Mouse (Mus musculus): Measurements from ENCODE around the gene Cib3.

Gene Cib3

GRCm38 (mm10) chr8:72212751-72213150, at the start of gene Cib3:
TSS of gene Cib3 (minus strand) at chr8:72212837.
- DNase-seq (ENCODE audit: low spot score): no peak

- no peak for DNase-seq (ENCODE audit: low spot score)
Measured at GRCm38 (mm10) chr8:72261872-72262271, 49.2 kb upstream of the Cib3 start.

- DNase-seq (ENCODE audit: low spot score): no peak
Measured at GRCm38 (mm10) chr8:72261431-72261830, 48.8 kb upstream of the Cib3 start.

GRCm38 (mm10) chr8:72261019-72261418, 48.4 kb upstream of the Cib3 start:
- DNase-seq (ENCODE audit: low spot score): peak; percentile 54

- DNase-seq (ENCODE audit: low spot score): no peak
Measured at GRCm38 (mm10) chr8:72260585-72260984, 47.9 kb upstream of the Cib3 start.

GRCm38 (mm10) chr8:72259862-72260261, 47.2 kb upstream of the Cib3 start:
- no peak for DNase-seq (ENCODE audit: low spot score)

- no peak for DNase-seq (ENCODE audit: low spot score)
Measured at GRCm38 (mm10) chr8:72257902-72258238, 45.2 kb upstream of the Cib3 start.

GRCm38 (mm10) chr8:72257171-72257901, 44.7 kb upstream of the Cib3 start:
- DNase-seq (ENCODE audit: low spot score): no peak

- no peak for DNase-seq (ENCODE audit: low spot score)
Measured at GRCm38 (mm10) chr8:72244610-72245009, 32.0 kb upstream of the Cib3 start.

GRCm38 (mm10) chr8:72242226-72242625, 29.6 kb upstream of the Cib3 start:
- DNase-seq (ENCODE audit: low spot score): no peak

- no peak for DNase-seq (ENCODE audit: low spot score)
Measured at GRCm38 (mm10) chr8:72240951-72241350, 28.3 kb upstream of the Cib3 start.

- DNase-seq (ENCODE audit: low spot score): no peak
Measured at GRCm38 (mm10) chr8:72240403-72240763, 27.7 kb upstream of the Cib3 start.

- DNase-seq (ENCODE audit: low spot score): peak; percentile 98
Measured at GRCm38 (mm10) chr8:72239499-72240402, 27.1 kb upstream of the Cib3 start, which contains the start of gene Ap1m1. TSS of gene Ap1m1 (plus strand) at chr8:72240018.

- DNase-seq (ENCODE audit: low spot score): no peak
Measured at GRCm38 (mm10) chr8:72222656-72223055, 10.0 kb upstream of the Cib3 start.

- DNase-seq (ENCODE audit: low spot score): no peak
Measured at GRCm38 (mm10) chr8:72220758-72221157, 8.1 kb upstream of the Cib3 start.

- peak; percentile 88 for DNase-seq (ENCODE audit: low spot score)
Measured at GRCm38 (mm10) chr8:72219541-72220363, 7.1 kb upstream of the Cib3 start, which contains the start of gene Fam32a. TSS of gene Fam32a (plus strand) at chr8:72219730.

- DNase-seq (ENCODE audit: low spot score): no peak
Measured at GRCm38 (mm10) chr8:72218781-72219540, 6.3 kb upstream of the Cib3 start.

- no peak for DNase-seq (ENCODE audit: low spot score)
Measured at GRCm38 (mm10) chr8:72215871-72216270, 3.2 kb upstream of the Cib3 start.

GRCm38 (mm10) chr8:72215060-72215459, 2.4 kb upstream of the Cib3 start:
- no peak for DNase-seq (ENCODE audit: low spot score)

- no peak for DNase-seq (ENCODE audit: low spot score)
Measured at GRCm38 (mm10) chr8:72213536-72213935, 899 bp upstream of the Cib3 start, which contains the start of gene Gm11034. TSS of gene Gm11034 (minus strand) at chr8:72213636.

- DNase-seq (ENCODE audit: low spot score): no peak
Measured at GRCm38 (mm10) chr8:72211846-72212245, 791 bp downstream of the Cib3 start.

All from ovary, adult 18-20 months (tissue).